Mouse (Mus musculus) cerebellum, postnatal 4 days (tissue): Measurements from ENCODE around the gene Fam149a.

Experiments
- DNase-seq, 2 experiments: peaks; one replicate each; pipeline ENCODE4 v3.0.0; 2022; ENCODE audit warnings: low spot score in 2 of 2, mixed read lengths in 1 of 2

Fam149a gene

GRCm38 (mm10) chr8:45381963-45382347 is at the start of gene Fam149a:
Fam149a (minus strand) TSS chr8:45382291.
- DNase-seq: no peak

GRCm38 (mm10) chr8:45420151-45420550 is 38.1 kb upstream of the Fam149a start:
- DNase-seq: no peak

- no peak for DNase-seq
Measured at GRCm38 (mm10) chr8:45414965-45415364, 32.9 kb upstream of the Fam149a start.

- no peak for DNase-seq
Measured at GRCm38 (mm10) chr8:45410882-45411281, 28.8 kb upstream of the Fam149a start, which contains the start of gene Tlr3. Tlr3 (minus strand) TSS chr8:45411080.

GRCm38 (mm10) chr8:45410146-45410880 is 28.2 kb upstream of the Fam149a start:
- DNase-seq: peak in 1 of 2 experiments; percentile 47

- no peak for DNase-seq
Measured at GRCm38 (mm10) chr8:45409702-45410101, 27.6 kb upstream of the Fam149a start.

GRCm38 (mm10) chr8:45383250-45383649 is 1.2 kb upstream of the Fam149a start:
- DNase-seq: no peak

GRCm38 (mm10) chr8:45381075-45381962 is 772 bp downstream of the Fam149a start:
- DNase-seq: no peak

- DNase-seq: no peak
Measured at GRCm38 (mm10) chr8:45380598-45380997, 1.5 kb downstream of the Fam149a start.

- DNase-seq: no peak
Measured at GRCm38 (mm10) chr8:45374071-45374470, 8.0 kb downstream of the Fam149a start.

- no peak for DNase-seq
Measured at GRCm38 (mm10) chr8:45367154-45367553, 14.9 kb downstream of the Fam149a start.

GRCm38 (mm10) chr8:45363220-45363619 is 18.9 kb downstream of the Fam149a start:
- DNase-seq: no peak

GRCm38 (mm10) chr8:45362323-45362722 is 19.8 kb downstream of the Fam149a start:
- DNase-seq: peak in 1 of 2 experiments; percentile 34

GRCm38 (mm10) chr8:45359091-45359605 is 22.9 kb downstream of the Fam149a start:
- no peak for DNase-seq

GRCm38 (mm10) chr8:45358132-45358918 is 23.8 kb downstream of the Fam149a start:
- peak in 1 of 2 experiments; percentile 51 for DNase-seq

GRCm38 (mm10) chr8:45355809-45356208 is 26.3 kb downstream of the Fam149a start:
- no peak for DNase-seq

- peak in 1 of 2 experiments; percentile 53 for DNase-seq
Measured at GRCm38 (mm10) chr8:45345031-45345430, 37.1 kb downstream of the Fam149a start.

- DNase-seq: no peak
Measured at GRCm38 (mm10) chr8:45344298-45344697, 37.8 kb downstream of the Fam149a start.

GRCm38 (mm10) chr8:45341630-45342628 is 40.2 kb downstream of the Fam149a start:
- no peak for DNase-seq

GRCm38 (mm10) chr8:45333493-45333892 is 48.6 kb downstream of the Fam149a start:
- no peak for DNase-seq
